Mouse (Mus musculus): ENCODE results near the gene Krt1.

Gene Krt1

GRCm38 (mm10) chr15:101850694-101851093 lies at the start of gene Krt1:
TSS of gene Krt1 (minus strand) at chr15:101850794.
- no peak for DNase-seq

GRCm38 (mm10) chr15:101895216-101895615 lies 44.6 kb upstream of the Krt1 start:
- DNase-seq = no peak

- DNase-seq = no peak
Observed at GRCm38 (mm10) chr15:101892820-101893219, 42.2 kb upstream of the Krt1 start, which contains the start of gene Krt76. TSS of gene Krt76 (minus strand) at chr15:101892920.

- no peak for DNase-seq
Observed at GRCm38 (mm10) chr15:101879776-101880175, 29.2 kb upstream of the Krt1 start.

GRCm38 (mm10) chr15:101878041-101878440 lies 27.4 kb upstream of the Krt1 start:
- DNase-seq = no peak

GRCm38 (mm10) chr15:101874383-101874782 lies 23.8 kb upstream of the Krt1 start:
- no peak for DNase-seq

- no peak for DNase-seq
Observed at GRCm38 (mm10) chr15:101873231-101873630, 22.6 kb upstream of the Krt1 start.

GRCm38 (mm10) chr15:101869431-101869830 lies 18.8 kb upstream of the Krt1 start, which contains the start of gene Krt77:
TSS of gene Krt77 (minus strand) at chr15:101869705.
- DNase-seq = peak in 1 of 2 experiments; percentile 29

- no peak for DNase-seq
Observed at GRCm38 (mm10) chr15:101866754-101867153, 16.2 kb upstream of the Krt1 start.

- peak; percentile 56 to 77 for DNase-seq
Observed at GRCm38 (mm10) chr15:101860421-101861130, 10.0 kb upstream of the Krt1 start.

GRCm38 (mm10) chr15:101859735-101860170 lies 9.2 kb upstream of the Krt1 start:
- peak; percentile 28 to 30 for DNase-seq

GRCm38 (mm10) chr15:101858673-101859425 lies 8.3 kb upstream of the Krt1 start:
- no peak for DNase-seq

GRCm38 (mm10) chr15:101856696-101857095 lies 6.1 kb upstream of the Krt1 start:
- peak; percentile 21 to 32 for DNase-seq

GRCm38 (mm10) chr15:101855732-101856131 lies 5.1 kb upstream of the Krt1 start:
- peak in 1 of 2 experiments; percentile 34 for DNase-seq

- no peak for DNase-seq
Observed at GRCm38 (mm10) chr15:101854294-101854693, 3.7 kb upstream of the Krt1 start.

- DNase-seq = no peak
Observed at GRCm38 (mm10) chr15:101852571-101852970, 2.0 kb upstream of the Krt1 start.

GRCm38 (mm10) chr15:101845971-101846403 lies 4.6 kb downstream of the Krt1 start:
- peak; percentile 61 to 64 for DNase-seq

GRCm38 (mm10) chr15:101843192-101843591 lies 7.4 kb downstream of the Krt1 start:
- DNase-seq = no peak

GRCm38 (mm10) chr15:101834784-101835328 lies 15.7 kb downstream of the Krt1 start:
- DNase-seq = no peak

- no peak for DNase-seq
Observed at GRCm38 (mm10) chr15:101833131-101833530, 17.5 kb downstream of the Krt1 start.

- no peak for DNase-seq
Observed at GRCm38 (mm10) chr15:101829441-101829840, 21.2 kb downstream of the Krt1 start.

- DNase-seq = no peak
Observed at GRCm38 (mm10) chr15:101821786-101822185, 28.8 kb downstream of the Krt1 start.

- DNase-seq = no peak
Observed at GRCm38 (mm10) chr15:101817875-101818274, 32.7 kb downstream of the Krt1 start, which contains the start of gene Krt2. TSS of gene Krt2 (minus strand) at chr15:101818169.
